Mouse (Mus musculus) liver, postnatal 0 days (tissue): ENCODE data around the gene 1700022I11Rik. TPM values are rescaled to one million over a fixed set of nuclear protein-coding genes. Genes with fewer than 3 reads are reported as not detected.

Experiments used
- ATAC-seq: fragments of 200-750 bp; cut with Nextera tagmentation; 2 replicates; pipeline ENCODE4 v1.8.0; 2017; ENCODE audit warnings: mild to moderate bottlenecking, moderate library complexity
- DNase-seq: peaks from one replicate; pipeline ENCODE4 v3.0.0-alpha.2; 2016
- H3K27ac ChIP-seq: fragments of 300-500 bp; sonication (generic); 2 replicates; pipeline ENCODE4 v1.5.1; 2014; ENCODE audit warnings: antibody characterized with exemption, moderate library complexity, mild to moderate bottlenecking, low read depth
- H3K27me3 ChIP-seq: fragments of 300-500 bp; sonication (generic); 2 replicates; pipeline ENCODE4 v1.6.1; 2014; ENCODE audit warnings: low read length, control low read depth, mixed read lengths; ENCODE audit not compliant: insufficient read depth
- H3K36me3 ChIP-seq: fragments of 300-500 bp; sonication (generic); replicated peaks from 2 replicates; pipeline ENCODE4 v1.6.1; 2014; ENCODE audit warnings: mild to moderate bottlenecking, control low read depth, low read length, moderate library complexity, mixed read lengths; ENCODE audit not compliant: insufficient read depth
- H3K4me1 ChIP-seq: fragments of 300-500 bp; sonication (generic); 2 replicates; pipeline ENCODE4 v1.6.1; 2014; ENCODE audit warnings: antibody characterized with exemption, mild to moderate bottlenecking, control low read depth; ENCODE audit not compliant: insufficient read depth
- H3K4me2 ChIP-seq: fragments of 300-500 bp; sonication (generic); 2 replicates; pipeline ENCODE4 v1.6.1; 2014; ENCODE audit warnings: low read depth, mild to moderate bottlenecking, low read length, moderate library complexity, mixed read lengths
- H3K4me3 ChIP-seq: fragments of 300-500 bp; sonication (generic); 2 replicates; pipeline ENCODE4 v1.5.1; 2014; ENCODE audit warnings: low read depth, low read length
- H3K9ac ChIP-seq: fragments of 300-500 bp; sonication (generic); replicated peaks from 2 replicates; pipeline ENCODE4 v1.6.1; 2014; ENCODE audit warnings: mild to moderate bottlenecking, moderate library complexity
- H3K9me3 ChIP-seq: fragments of 300-500 bp; sonication (generic); 2 replicates; pipeline ENCODE4 v1.6.1; 2016; ENCODE audit warnings: mild to moderate bottlenecking, control low read depth, low read length, mixed read lengths
- CTCF ChIP-seq: sonication (generic); IDR thresholded peaks from 2 replicates; pipeline ENCODE4 v1.5.1; 2016; ENCODE audit warnings: antibody characterized with exemption, low read depth
- EP300 ChIP-seq: IDR thresholded peaks from 2 replicates; pipeline ENCODE4 v1.6.1; 2016; ENCODE audit warnings: antibody characterized with exemption, low read depth, mild to moderate bottlenecking
- WGBS: fragments of 180-500 bp; shearing (Covaris S2); extraction: QIAGEN DNeasy Blood & Tissue Kit; methylation state at CpG from one replicate; pipeline ENCODE4 v1.1.7; 2014; ENCODE audit not compliant: insufficient replicate concordance; 5-methylcytosine and 5-hydroxymethylcytosine counted together
- polyA plus RNA-seq: library from polyadenylated mRNA; unstranded; fragments of >200 nt; fragmentation: Nextera tagmentation; extraction: Ambion mirVana; gene quantifications from 2 replicates; pipeline ENCODE4 v1.2.1, GENCODE M21; 2015

1700022I11Rik gene
- polyA plus RNA-seq, 1 experiment from 2014 or later = not detected

GRCm38 (mm10) chr4:42944185-42944584 lies 25.2 kb upstream of the 1700022I11Rik start:
- H3K27me3 ChIP-seq = peaks cover 24% of the 10 kb centered on the region
- no peak overlapping the region for H3K27ac ChIP-seq
- H3K36me3 ChIP-seq = no peaks in the 10 kb centered on the region
- no peak overlapping the region for H3K4me2 ChIP-seq
- no peak overlapping the region for H3K9ac ChIP-seq
- H3K9me3 ChIP-seq = no peaks in the 10 kb centered on the region
- WGBS = 75% methylated on average over 9 of the region's 9 CpGs
- H3K4me3 ChIP-seq = no peak overlapping the region
- TF ChIP-seq CTCF (no peak), EP300 (no peak)
- no peak for ATAC-seq
- peaks cover 3% of the 10 kb centered on the region for H3K4me1 ChIP-seq
- DNase-seq = no peak

GRCm38 (mm10) chr4:42945043-42945442 lies 24.4 kb upstream of the 1700022I11Rik start:
- 9% methylated on average over 6 of the region's 6 CpGs for WGBS
- Histone ChIP-seq H3K9me3 (no peaks in the 10 kb centered on the region), H3K27me3 (peaks cover 24% of the 10 kb centered on the region), H3K9ac (no peak overlapping the region), H3K4me2 (no peak overlapping the region), H3K4me3 (no peak overlapping the region), H3K27ac (no peak overlapping the region), H3K4me1 (peaks cover 4% of the 10 kb centered on the region), H3K36me3 (no peaks in the 10 kb centered on the region)
- peak; percentile 42 for DNase-seq
- no peak for ATAC-seq
- no peak for TF ChIP-seq CTCF
- no peak for TF ChIP-seq EP300

DNA sequence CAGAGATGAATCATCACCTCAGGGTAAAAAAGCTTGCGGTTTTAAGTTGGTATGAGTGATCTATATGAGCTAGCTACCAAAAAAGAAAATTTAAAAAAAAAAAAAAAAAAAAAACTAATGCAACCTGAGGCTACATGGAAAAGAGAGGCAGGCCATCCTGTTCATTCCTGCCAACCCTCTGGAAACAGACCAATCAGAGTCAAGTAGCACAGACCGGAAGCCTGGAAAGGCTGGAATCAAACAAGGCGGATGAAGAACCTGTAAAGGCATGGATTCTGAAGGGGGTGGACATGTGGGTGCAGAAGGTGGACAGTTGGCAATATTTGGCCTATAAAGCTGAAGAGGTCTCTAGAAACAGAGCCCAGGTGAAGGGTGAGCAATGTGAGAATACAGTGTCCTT lies 24.0 kb upstream of the 1700022I11Rik start:
- DNase-seq = no peak
- peaks cover 8% of the 10 kb centered on the region for H3K4me1 ChIP-seq
- no peaks in the 10 kb centered on the region for H3K36me3 ChIP-seq
- H3K4me3 ChIP-seq = no peak overlapping the region
- H3K4me2 ChIP-seq = no peak overlapping the region
- H3K9me3 ChIP-seq = no peaks in the 10 kb centered on the region
- WGBS = 86% methylated on average over 3 of the region's 3 CpGs
- no peak overlapping the region for H3K27ac ChIP-seq
- no peak for TF ChIP-seq EP300
- no peak for TF ChIP-seq CTCF
- H3K9ac ChIP-seq = no peak overlapping the region
- ATAC-seq = no peak
- H3K27me3 ChIP-seq = peaks cover 24% of the 10 kb centered on the region

DNA sequence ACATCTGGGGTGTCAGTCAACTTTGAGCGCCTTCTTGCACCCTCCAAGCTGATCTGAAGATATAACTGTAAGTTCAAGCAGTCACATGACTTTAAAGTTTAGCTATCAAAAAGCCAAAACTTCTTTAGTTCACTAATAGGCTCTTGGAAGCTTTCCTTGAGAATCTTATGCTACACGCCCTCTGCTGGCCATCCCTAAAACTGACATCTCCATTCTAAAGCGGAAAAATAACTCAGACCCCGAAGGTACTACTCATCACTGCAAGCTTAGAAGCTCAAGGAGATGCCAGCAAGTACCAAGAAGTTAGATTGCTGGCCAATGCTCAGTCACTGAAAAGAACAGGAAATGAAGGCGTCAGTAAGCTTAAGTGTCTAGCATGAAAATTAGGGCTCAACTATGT lies 23.5 kb upstream of the 1700022I11Rik start:
- Histone ChIP-seq H3K27me3 (peaks cover 24% of the 10 kb centered on the region), H3K9ac (no peak overlapping the region), H3K27ac (no peak overlapping the region), H3K4me1 (peaks cover 10% of the 10 kb centered on the region), H3K36me3 (no peaks in the 10 kb centered on the region), H3K9me3 (no peaks in the 10 kb centered on the region), H3K4me2 (no peak overlapping the region), H3K4me3 (no peak overlapping the region)
- no peak for ATAC-seq
- peak; percentile 76 for TF ChIP-seq CTCF
- TF ChIP-seq EP300 = no peak
- DNase-seq = peak; percentile 56
- 6% methylated on average over 5 of the region's 5 CpGs for WGBS

- H3K36me3 ChIP-seq = no peaks in the 10 kb centered on the region
- no peak overlapping the region for H3K27ac ChIP-seq
- H3K4me1 ChIP-seq = peaks cover 10% of the 10 kb centered on the region
- no peak for DNase-seq
- H3K4me3 ChIP-seq = no peak overlapping the region
- peaks cover 24% of the 10 kb centered on the region for H3K27me3 ChIP-seq
- no peak for TF ChIP-seq CTCF
- no peak for TF ChIP-seq EP300
- no peak for ATAC-seq
- no peak overlapping the region for H3K9ac ChIP-seq
- H3K4me2 ChIP-seq = no peak overlapping the region
- H3K9me3 ChIP-seq = no peaks in the 10 kb centered on the region
- 60% methylated on average over 10 of the region's 10 CpGs for WGBS
Measured at GRCm38 (mm10) chr4:42946733-42947290, 22.6 kb upstream of the 1700022I11Rik start.

DNA sequence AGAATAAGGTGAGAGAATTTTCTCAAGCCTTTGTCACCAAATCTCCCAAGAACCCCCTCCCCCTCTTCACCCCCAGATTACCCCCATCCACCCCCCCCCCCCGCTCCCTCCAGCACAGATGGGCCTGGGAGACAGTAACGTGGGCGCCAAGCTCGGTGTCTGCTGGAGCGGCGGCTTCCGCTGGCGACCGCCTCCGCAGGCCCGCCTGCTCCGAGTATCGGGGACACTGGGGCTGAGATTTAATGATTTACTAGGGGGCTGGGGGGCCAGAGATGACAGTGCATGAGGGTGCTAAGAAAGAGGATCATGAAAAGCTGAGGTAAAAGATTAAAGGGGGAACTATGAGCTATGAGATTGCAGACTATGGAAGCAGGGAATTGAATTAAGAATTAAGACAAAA lies 20.9 kb upstream of the 1700022I11Rik start:
- no peak for TF ChIP-seq EP300
- no peak for TF ChIP-seq CTCF
- Histone ChIP-seq H3K9ac (no peak overlapping the region), H3K27me3 (peaks cover 24% of the 10 kb centered on the region), H3K27ac (no peak overlapping the region), H3K4me2 (no peak overlapping the region), H3K4me1 (peaks cover 10% of the 10 kb centered on the region), H3K36me3 (no peaks in the 10 kb centered on the region), H3K9me3 (no peaks in the 10 kb centered on the region), H3K4me3 (no peak overlapping the region)
- DNase-seq = no peak
- 29% methylated on average over 12 of the region's 13 CpGs for WGBS
- ATAC-seq = no peak
